Mouse (Mus musculus) hindbrain, embryonic 11.5 days (tissue): Measurements from ENCODE around the gene Grtp1. TPM values are rescaled to one million over a fixed set of nuclear protein-coding genes. Genes with fewer than 3 reads are reported as not detected.
A peak's percentile ranks its signal among the peaks of the same experiment; 100 is the strongest.

Experiments used
- ATAC-seq: fragments of 200-750 bp; cut with Nextera tagmentation; 2 replicates; pipeline ENCODE4 v1.8.0; 2017; ENCODE audit warnings: mild to moderate bottlenecking, moderate TSS enrichment, moderate library complexity; ENCODE audit not compliant: low FRiP score
- DNase-seq: peaks from one replicate; pipeline ENCODE4 v3.0.0-alpha.2; 2015; ENCODE audit warnings: low spot score
- H3K27ac ChIP-seq: fragments of 300-500 bp; sonication (generic); 2 replicates; pipeline ENCODE4 v1.5.1; 2014; ENCODE audit warnings: mild to moderate bottlenecking, low read depth, low read length
- H3K27me3 ChIP-seq: fragments of 300-500 bp; sonication (generic); 2 replicates; pipeline ENCODE4 v1.6.1; 2014; ENCODE audit warnings: mild to moderate bottlenecking, low read length, moderate library complexity, mixed read lengths; ENCODE audit not compliant: control insufficient read depth, insufficient read depth
- H3K36me3 ChIP-seq: fragments of 300-500 bp; sonication (generic); 2 replicates; pipeline ENCODE4 v1.6.1; 2014; ENCODE audit warnings: mild to moderate bottlenecking, low read length, moderate library complexity, mixed read lengths; ENCODE audit not compliant: control insufficient read depth, insufficient read depth
- H3K4me1 ChIP-seq: fragments of 300-500 bp; sonication (generic); replicated peaks from 2 replicates; pipeline ENCODE4 v1.6.1; 2014; ENCODE audit warnings: low read length, mixed read lengths; ENCODE audit not compliant: control insufficient read depth, insufficient read depth
- H3K4me2 ChIP-seq: fragments of 300-500 bp; sonication (generic); replicated peaks from 2 replicates; pipeline ENCODE4 v1.6.1; 2014; ENCODE audit warnings: mild to moderate bottlenecking, low read depth, low read length
- H3K4me3 ChIP-seq: fragments of 300-500 bp; sonication (generic); 2 replicates; pipeline ENCODE4 v1.5.1; 2014; ENCODE audit warnings: low read depth, low read length
- H3K9ac ChIP-seq: fragments of 300-500 bp; sonication (generic); 2 replicates; pipeline ENCODE4 v1.6.1; 2014; ENCODE audit warnings: low read depth, low read length
- H3K9me3 ChIP-seq: fragments of 300-500 bp; sonication (generic); 2 replicates; pipeline ENCODE4 v1.6.1; 2016; ENCODE audit warnings: low read length; ENCODE audit not compliant: control insufficient read depth
- WGBS: fragments of 180-500 bp; shearing (Covaris S2); extraction: QIAGEN DNeasy Blood & Tissue Kit; methylation state at CpG from one replicate; pipeline ENCODE4 v1.1.7; 2014; 5-methylcytosine and 5-hydroxymethylcytosine counted together
- polyA plus RNA-seq: library from polyadenylated mRNA; unstranded; fragments of >200 nt; fragmentation: Nextera tagmentation; extraction: Ambion mirVana; gene quantifications from 2 replicates; pipeline ENCODE4 v1.2.1, GENCODE M21; 2014

The Grtp1 gene
- polyA plus RNA-seq, 1 experiment from 2014 or later: 12.9 TPM

DNA sequence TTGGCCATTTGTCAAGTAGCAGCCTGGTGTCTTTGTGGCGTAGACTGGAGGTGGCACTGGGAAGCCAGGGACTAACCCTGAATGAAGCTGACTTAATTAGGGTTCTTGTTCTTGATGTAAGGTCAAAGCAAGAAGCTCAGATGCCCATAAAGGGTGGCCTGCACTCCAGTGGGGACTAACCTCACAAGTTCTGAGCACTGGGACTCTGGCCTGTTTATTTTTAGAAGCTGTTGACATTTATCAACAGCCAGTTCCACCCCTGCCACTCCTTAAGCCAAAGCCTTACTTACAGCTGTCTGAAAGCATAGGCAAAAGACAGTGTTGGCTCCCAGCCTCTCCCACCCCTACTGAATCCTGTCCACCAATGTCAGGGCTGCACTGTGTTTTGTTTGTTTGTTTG, 9.3 kb upstream of the Grtp1 start:
- Histone ChIP-seq H3K27ac (no peak overlapping the region), H3K4me2 (no peak overlapping the region), H3K9me3 (no peaks in the 10 kb centered on the region), H3K36me3 (no peaks in the 10 kb centered on the region), H3K9ac (no peak overlapping the region), H3K27me3 (no peaks in the 10 kb centered on the region), H3K4me1 (peaks cover 3% of the 10 kb centered on the region; the same call in 1 of the 2 replicates), H3K4me3 (no peak overlapping the region)
- WGBS: 72% methylated on average over 1 of the region's 1 CpGs
- ATAC-seq (no peak), DNase-seq (no peak)

DNA sequence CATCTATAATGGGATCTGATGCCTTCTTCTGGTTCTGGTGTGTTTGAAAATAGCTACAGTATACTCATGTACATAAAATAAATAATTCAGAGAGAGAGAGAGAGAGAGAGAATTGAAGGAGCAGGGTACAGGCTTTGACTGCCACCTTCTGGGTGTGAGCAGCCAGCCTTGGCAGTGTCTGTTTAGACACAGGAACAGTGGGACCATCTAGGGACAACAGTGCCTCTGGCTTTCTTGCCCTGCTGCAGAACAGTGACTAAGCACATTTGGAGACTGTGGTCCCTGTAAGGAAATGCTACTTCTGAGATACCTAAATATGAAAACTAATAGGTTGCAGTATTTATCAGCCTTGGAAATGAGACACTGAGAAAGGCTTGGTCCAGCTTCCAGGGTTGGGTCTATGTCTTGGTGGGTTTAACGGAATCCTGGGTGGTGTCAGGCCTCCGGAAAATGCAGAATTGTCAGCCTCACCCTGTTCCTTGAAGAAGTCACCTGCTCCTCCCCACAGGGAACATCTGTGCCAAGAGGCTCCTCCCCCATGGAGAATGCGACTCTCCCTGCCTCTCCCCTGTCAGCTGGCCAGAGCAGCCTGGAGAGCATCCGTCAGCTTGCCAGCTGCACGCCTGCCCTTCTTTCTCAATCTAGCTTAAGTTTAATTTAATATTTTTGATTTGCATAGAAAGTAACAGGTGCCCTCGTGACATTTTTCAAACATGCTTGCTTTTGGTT, 8.4 kb upstream of the Grtp1 start:
- Histone ChIP-seq H3K27me3 (no peaks in the 10 kb centered on the region), H3K4me2 (no peak overlapping the region), H3K27ac (no peak overlapping the region), H3K9ac (no peak overlapping the region), H3K4me3 (no peak overlapping the region), H3K9me3 (no peaks in the 10 kb centered on the region), H3K36me3 (no peaks in the 10 kb centered on the region), H3K4me1 (peaks cover 3% of the 10 kb centered on the region; the same call in 1 of the 2 replicates)
- DNase-seq (no peak), ATAC-seq (no peak)
- 48% methylated on average over 6 of the region's 6 CpGs for WGBS

DNA sequence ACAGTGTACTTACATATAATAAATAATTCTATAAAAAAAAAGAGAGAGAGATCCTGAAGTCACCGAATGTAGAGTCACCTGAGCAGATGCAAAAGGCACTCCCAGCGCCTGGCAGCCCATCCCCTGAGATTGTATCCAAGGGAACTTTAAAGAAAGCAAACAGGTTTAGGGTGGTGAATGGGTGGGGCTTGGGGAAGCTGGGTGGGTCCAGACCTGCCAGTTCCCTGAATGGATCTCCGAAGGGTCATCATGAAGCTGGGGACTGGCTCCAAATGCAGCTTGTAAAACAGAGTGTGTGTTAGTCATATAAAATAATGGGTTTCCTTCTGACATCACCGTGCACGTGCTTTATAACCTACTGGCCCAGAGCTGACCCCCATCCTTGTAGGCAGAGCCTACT, 5.9 kb upstream of the Grtp1 start:
- ATAC-seq (no peak), DNase-seq (no peak)
- no peak overlapping the region for H3K9ac ChIP-seq
- H3K4me2 ChIP-seq: no peak overlapping the region
- H3K27me3 ChIP-seq: peaks cover 17% of the 10 kb centered on the region
- H3K4me1 ChIP-seq: no peaks in the 10 kb centered on the region
- no peaks in the 10 kb centered on the region for H3K9me3 ChIP-seq
- no peaks in the 10 kb centered on the region for H3K36me3 ChIP-seq
- 50% methylated on average over 5 of the region's 5 CpGs for WGBS
- no peak overlapping the region for H3K4me3 ChIP-seq
- no peak overlapping the region for H3K27ac ChIP-seq

DNA sequence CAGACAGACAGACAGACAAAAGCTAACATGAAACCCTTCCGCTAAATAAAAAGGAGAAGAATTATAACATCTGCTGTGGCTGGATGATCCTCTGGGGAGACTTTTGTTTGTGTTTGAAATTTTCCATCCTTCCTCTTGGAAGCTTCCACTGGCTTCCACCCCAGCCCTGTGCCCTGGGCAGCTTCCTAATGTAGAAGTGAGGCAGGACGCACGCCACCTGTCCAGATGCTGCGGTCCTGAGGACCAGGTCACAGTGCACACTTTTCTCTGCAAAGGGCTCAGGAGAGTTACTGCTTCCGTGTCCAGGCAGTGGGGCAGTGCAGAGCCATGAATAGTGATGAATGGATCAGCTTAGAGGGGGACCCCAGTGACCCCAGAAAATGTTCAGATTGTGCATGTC, 4.9 kb upstream of the Grtp1 start:
- H3K4me1 ChIP-seq: no peaks in the 10 kb centered on the region
- peaks cover 22% of the 10 kb centered on the region for H3K27me3 ChIP-seq
- H3K4me3 ChIP-seq: no peak overlapping the region
- H3K9me3 ChIP-seq: no peaks in the 10 kb centered on the region
- H3K9ac ChIP-seq: no peak overlapping the region
- H3K4me2 ChIP-seq: no peak overlapping the region
- H3K36me3 ChIP-seq: no peaks in the 10 kb centered on the region
- no peak for ATAC-seq
- DNase-seq: no peak
- WGBS: 91% methylated on average over 5 of the region's 5 CpGs
- no peak overlapping the region for H3K27ac ChIP-seq

DNA sequence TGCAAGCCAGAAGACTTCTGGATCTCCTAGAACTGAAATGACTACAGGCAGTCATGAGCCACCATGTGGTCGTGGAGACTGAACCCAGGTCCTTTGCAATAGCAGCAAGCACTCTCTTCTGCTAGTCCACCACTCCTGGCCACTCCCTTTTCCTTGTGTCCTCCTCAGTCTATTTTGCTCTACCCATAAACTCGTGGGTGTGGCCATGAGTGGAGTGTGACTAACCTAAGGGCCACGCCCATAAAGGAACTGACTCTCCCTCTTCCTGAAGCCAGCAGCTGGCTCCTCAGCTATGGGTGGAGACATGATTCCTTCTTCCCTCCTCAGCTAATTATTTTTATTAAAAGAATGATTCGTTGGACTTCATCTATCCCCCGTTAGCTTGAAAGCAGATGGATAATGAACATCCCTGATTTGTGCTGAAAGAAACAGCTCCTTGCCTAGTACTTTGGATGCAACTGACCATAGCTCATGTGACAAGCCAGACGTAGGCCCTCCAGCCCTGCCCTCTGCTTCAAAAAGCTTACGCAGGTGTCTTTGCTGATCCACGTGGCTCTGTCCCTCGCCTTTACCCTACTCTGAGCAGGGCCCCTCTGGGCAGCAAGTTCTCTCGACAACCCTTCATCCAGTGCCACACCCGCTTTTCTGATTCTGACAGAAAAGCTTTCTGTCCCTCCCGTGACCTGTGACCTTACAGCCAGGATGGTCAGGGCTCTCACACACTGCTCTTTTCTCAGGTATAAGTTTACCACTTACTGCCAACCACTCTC, 4.1 kb upstream of the Grtp1 start:
- peaks cover 23% of the 10 kb centered on the region for H3K27me3 ChIP-seq
- ATAC-seq: no peak

DNA sequence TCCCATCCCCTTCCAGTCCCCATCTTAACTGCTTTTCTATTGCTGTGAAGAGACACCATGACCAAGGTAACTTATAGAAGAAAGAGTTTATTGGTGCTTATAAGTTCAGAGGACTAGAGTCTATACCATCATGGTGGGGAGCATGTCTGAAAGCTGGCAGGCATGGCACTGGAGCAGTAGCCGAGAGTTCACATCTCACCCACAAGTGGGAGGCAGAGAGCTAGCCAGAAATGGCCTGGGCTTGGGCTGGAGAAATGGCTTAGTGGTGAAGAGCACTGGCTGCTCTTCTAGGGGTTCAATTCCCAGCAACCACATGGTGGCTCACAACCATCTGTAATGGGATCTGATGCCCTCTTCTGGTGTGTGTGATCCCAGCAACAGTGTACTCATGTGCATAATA, 3.1 kb upstream of the Grtp1 start:
- Histone ChIP-seq H3K4me1 (no peaks in the 10 kb centered on the region), H3K27me3 (peaks cover 25% of the 10 kb centered on the region), H3K27ac (no peak overlapping the region; the same call in 1 of the 2 replicates), H3K9ac (no peak overlapping the region), H3K36me3 (no peaks in the 10 kb centered on the region), H3K4me3 (no peak overlapping the region), H3K9me3 (no peaks in the 10 kb centered on the region), H3K4me2 (no peak overlapping the region)
- DNase-seq: no peak
- ATAC-seq: no peak
- WGBS: 48% methylated on average over 1 of the region's 1 CpGs

More for the DNA sequence above, 4.1 kb upstream of the Grtp1 start:
- no peak overlapping the region for H3K9ac ChIP-seq
- H3K4me2 ChIP-seq: no peak overlapping the region
- WGBS: 76% methylated on average over 12 of the region's 12 CpGs
- H3K4me3 ChIP-seq: no peak overlapping the region
- no peaks in the 10 kb centered on the region for H3K9me3 ChIP-seq
- DNase-seq: no peak
- H3K36me3 ChIP-seq: no peaks in the 10 kb centered on the region
- H3K4me1 ChIP-seq: no peaks in the 10 kb centered on the region
- no peak overlapping the region for H3K27ac ChIP-seq

DNA sequence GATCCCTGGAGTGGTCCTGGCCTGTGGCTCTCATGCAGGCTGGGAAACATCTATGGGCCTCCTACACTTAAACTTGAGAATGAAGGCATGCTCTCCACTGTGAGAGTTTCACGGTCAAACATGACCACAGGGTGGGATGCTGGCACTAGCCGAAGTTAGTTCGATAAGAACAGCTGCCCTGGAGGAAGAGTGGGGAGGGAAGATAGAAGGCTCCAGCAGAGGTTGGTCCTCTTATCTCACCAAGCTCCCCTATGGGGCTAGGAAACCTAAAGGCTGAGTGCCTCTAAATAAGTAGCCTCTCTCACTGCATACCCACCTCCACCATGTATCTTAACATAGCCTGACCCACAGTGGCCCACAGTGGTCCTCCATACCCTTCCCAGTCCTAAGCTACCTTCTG, 2.4 kb upstream of the Grtp1 start:
- H3K27ac ChIP-seq: no peak overlapping the region
- peaks cover 25% of the 10 kb centered on the region for H3K27me3 ChIP-seq
- H3K36me3 ChIP-seq: no peaks in the 10 kb centered on the region
- WGBS: 83% methylated on average over 3 of the region's 3 CpGs
- no peak for DNase-seq
- no peak for ATAC-seq
- no peaks in the 10 kb centered on the region for H3K9me3 ChIP-seq
- no peak overlapping the region for H3K4me2 ChIP-seq
- no peak overlapping the region for H3K9ac ChIP-seq
- H3K4me3 ChIP-seq: no peak overlapping the region
- H3K4me1 ChIP-seq: no peaks in the 10 kb centered on the region

DNA sequence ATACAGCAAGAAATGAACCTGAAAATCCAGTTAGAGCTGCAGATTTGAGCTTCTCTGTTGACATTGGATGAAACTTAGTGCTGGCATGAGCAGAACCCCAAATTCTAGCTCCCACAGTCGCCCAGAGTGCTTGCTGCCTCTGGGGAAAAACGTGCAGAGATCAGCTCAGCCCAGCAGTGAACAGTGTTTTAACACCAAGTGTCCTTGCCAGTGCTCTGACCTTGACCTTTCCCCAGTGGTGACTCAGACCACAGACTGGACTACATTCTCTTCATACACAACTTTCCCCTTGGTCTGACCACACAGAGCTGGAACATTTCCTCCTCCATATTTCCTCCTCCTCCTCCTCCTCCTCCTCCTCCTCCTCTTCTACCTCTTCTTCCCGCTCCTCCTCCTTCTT, 1.6 kb upstream of the Grtp1 start:
- Histone ChIP-seq H3K27me3 (peaks cover 25% of the 10 kb centered on the region), H3K4me1 (no peaks in the 10 kb centered on the region), H3K4me2 (no peak overlapping the region), H3K36me3 (no peaks in the 10 kb centered on the region), H3K9me3 (no peaks in the 10 kb centered on the region), H3K4me3 (no peak overlapping the region), H3K27ac (no peak overlapping the region), H3K9ac (no peak overlapping the region)
- no peak for ATAC-seq
- 58% methylated on average over 3 of the region's 3 CpGs for WGBS
- no peak for DNase-seq

DNA sequence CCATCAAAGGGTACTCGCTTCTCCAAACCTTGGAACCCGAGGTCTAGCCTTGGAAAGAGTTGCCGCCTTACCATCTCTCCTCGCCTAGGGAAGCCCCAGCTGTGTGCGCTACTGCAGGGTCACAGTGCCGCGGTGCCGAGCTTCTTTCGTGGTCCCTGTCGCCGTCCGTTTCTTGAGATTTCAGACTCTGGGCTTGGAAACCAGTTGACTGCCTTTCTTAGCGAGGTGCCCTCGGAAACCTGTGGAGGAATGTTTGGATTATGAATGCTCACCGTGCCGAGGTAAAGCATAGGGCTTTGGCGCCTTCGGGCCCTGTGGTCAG, 554 bp upstream of the Grtp1 start:
- H3K27me3 ChIP-seq: peaks cover 25% of the 10 kb centered on the region
- DNase-seq: peak; percentile 15
- 2% methylated on average over 18 of the region's 18 CpGs for whole genome bisulfite sequencing

More for the DNA sequence above, 554 bp upstream of the Grtp1 start:
- peak overlapping the region; percentile 94 for H3K4me2 ChIP-seq
- H3K36me3 ChIP-seq: no peaks in the 10 kb centered on the region
- no peak for ATAC-seq
- H3K9me3 ChIP-seq: no peaks in the 10 kb centered on the region
- H3K27ac ChIP-seq: no peak overlapping the region
- no peak overlapping the region for H3K9ac ChIP-seq
- peak overlapping the region; percentile 78 for H3K4me3 ChIP-seq
- H3K4me1 ChIP-seq: no peaks in the 10 kb centered on the region
